Mouse (Mus musculus): ENCODE data around the gene Crb3.

Crb3 gene

GRCm38 (mm10) chr17:57058891-57059485, at the start of gene Crb3:
Gene Crb3, plus strand, starts transcription at chr17:57059105.
- DNase-seq (ENCODE audit: low read depth, low spot score), result peak; percentile 45

- DNase-seq (ENCODE audit: low read depth, low spot score), result no peak
Measured at GRCm38 (mm10) chr17:57010911-57011235, 48.0 kb upstream of the Crb3 start.

GRCm38 (mm10) chr17:57011236-57012141, 47.4 kb upstream of the Crb3 start, which contains the start of the genes Gtf2f1 and Gm17949:
Gene Gtf2f1, minus strand, starts transcription at chr17:57011288.
Gene Gm17949, plus strand, starts transcription at chr17:57011469.
- peak; percentile 99 for DNase-seq (ENCODE audit: low read depth, low spot score)

GRCm38 (mm10) chr17:57012245-57012795, 46.6 kb upstream of the Crb3 start:
- DNase-seq (ENCODE audit: low read depth, low spot score), result no peak

- DNase-seq (ENCODE audit: low read depth, low spot score), result no peak
Measured at GRCm38 (mm10) chr17:57019693-57020092, 39.2 kb upstream of the Crb3 start.

- no peak for DNase-seq (ENCODE audit: low read depth, low spot score)
Measured at GRCm38 (mm10) chr17:57020960-57021359, 37.9 kb upstream of the Crb3 start.

- no peak for DNase-seq (ENCODE audit: low read depth, low spot score)
Measured at GRCm38 (mm10) chr17:57027471-57027870, 31.4 kb upstream of the Crb3 start.

GRCm38 (mm10) chr17:57029691-57030090, 29.2 kb upstream of the Crb3 start:
- DNase-seq (ENCODE audit: low read depth, low spot score), result no peak

GRCm38 (mm10) chr17:57030931-57031660, 27.8 kb upstream of the Crb3 start, which contains the start of gene Khsrp:
Gene Khsrp, minus strand, starts transcription at chr17:57031522.
- DNase-seq (ENCODE audit: low read depth, low spot score), result no peak

GRCm38 (mm10) chr17:57031661-57032420, 27.1 kb upstream of the Crb3 start:
- peak; percentile 100 for DNase-seq (ENCODE audit: low read depth, low spot score)

- DNase-seq (ENCODE audit: low read depth, low spot score), result no peak
Measured at GRCm38 (mm10) chr17:57032854-57033253, 26.1 kb upstream of the Crb3 start.

GRCm38 (mm10) chr17:57038978-57039377, 19.9 kb upstream of the Crb3 start:
- no peak for DNase-seq (ENCODE audit: low read depth, low spot score)

GRCm38 (mm10) chr17:57041554-57041953, 17.4 kb upstream of the Crb3 start, which contains the start of gene Slc25a41:
Gene Slc25a41, minus strand, starts transcription at chr17:57041654.
- no peak for DNase-seq (ENCODE audit: low read depth, low spot score)

- DNase-seq (ENCODE audit: low read depth, low spot score), result no peak
Measured at GRCm38 (mm10) chr17:57047406-57047805, 11.5 kb upstream of the Crb3 start.

GRCm38 (mm10) chr17:57048816-57049215, 10.1 kb upstream of the Crb3 start:
- DNase-seq (ENCODE audit: low read depth, low spot score), result peak; percentile 25

GRCm38 (mm10) chr17:57051679-57052078, 7.2 kb upstream of the Crb3 start:
- DNase-seq (ENCODE audit: low read depth, low spot score), result peak; percentile 44

- no peak for DNase-seq (ENCODE audit: low read depth, low spot score)
Measured at GRCm38 (mm10) chr17:57056246-57056645, 2.7 kb upstream of the Crb3 start.

- DNase-seq (ENCODE audit: low read depth, low spot score), result peak; percentile 90
Measured at GRCm38 (mm10) chr17:57059486-57059977, 627 bp downstream of the Crb3 start, which contains the start of gene Slc25a23. Gene Slc25a23, minus strand, starts transcription at chr17:57059863.

- peak; percentile 99 for DNase-seq (ENCODE audit: low read depth, low spot score)
Measured at GRCm38 (mm10) chr17:57060231-57060801, 1.4 kb downstream of the Crb3 start.

- peak; percentile 19 for DNase-seq (ENCODE audit: low read depth, low spot score)
Measured at GRCm38 (mm10) chr17:57061069-57061468, 2.2 kb downstream of the Crb3 start.
